Mouse (Mus musculus) heart, adult 2 months (tissue): ENCODE measurements at regions not wholly inside any gene's neighbourhood (a gene's known extent, or its start where the extent isn't known, plus 50 kb on each side); places are given as distances from the start of the nearest gene placed in this dataset.

ENCODE experiments used
- DNase-seq, 2 experiments: peaks; one replicate each; pipeline ENCODE4 v3.0.0; 2021
- H3K27ac ChIP-seq: fragments of 200-600 bp; 2 replicates; pipeline ENCODE4 v1.8.1; 2022
- H3K27me3 ChIP-seq: fragments of 200-500 bp; 2 replicates; pipeline ENCODE4 v1.6.1; 2012; ENCODE audit warnings: mild to moderate bottlenecking, low read length, inconsistent platforms, mixed read lengths; ENCODE audit not compliant: control insufficient read depth, insufficient read depth
- H3K36me3 ChIP-seq: fragments of 200-500 bp; 2 replicates; pipeline ENCODE4 v1.6.1; 2012; ENCODE audit warnings: low read length, inconsistent platforms; ENCODE audit not compliant: control insufficient read depth, insufficient read depth
- H3K4me1 ChIP-seq: fragments of 200-500 bp; 2 replicates; pipeline ENCODE4 v1.6.1; 2011; ENCODE audit warnings: low read length; ENCODE audit not compliant: control insufficient read depth, insufficient read depth
- H3K4me3 ChIP-seq: fragments of 200-600 bp; 2 replicates; pipeline ENCODE4 v1.8.1; 2022
- H3K79me2 ChIP-seq: fragments of 200-500 bp; replicated peaks from 2 replicates; pipeline ENCODE4 v1.6.1; 2012; ENCODE audit warnings: mild to moderate bottlenecking, inconsistent platforms, low read length, moderate library complexity, mixed read lengths; ENCODE audit not compliant: control insufficient read depth, insufficient read depth
- H3K9ac ChIP-seq: fragments of 200-500 bp; 2 replicates; pipeline ENCODE4 v1.6.1; 2012; ENCODE audit warnings: low read depth, mild to moderate bottlenecking, control low read depth, inconsistent platforms, low read length, mixed read lengths
- CTCF ChIP-seq: fragments of 200-600 bp; IDR thresholded peaks from 2 replicates; pipeline ENCODE4 v1.8.1; 2022; ENCODE audit warnings: antibody characterized with exemption, mild to moderate bottlenecking, moderate library complexity
- EP300 ChIP-seq: fragments of 200-500 bp; IDR thresholded peaks from 2 replicates; pipeline ENCODE4 v1.6.1; 2011; ENCODE audit warnings: low read depth, low read length, control low read depth; ENCODE audit not compliant: insufficient read depth
- POLR2A ChIP-seq: fragments of 200-500 bp; IDR thresholded peaks from 2 replicates; pipeline ENCODE4 v1.6.1; 2011; ENCODE audit warnings: mild to moderate bottlenecking, low read depth, low read length, control low read depth; ENCODE audit not compliant: insufficient read depth
- WGBS: fragments of 180-500 bp; shearing (Covaris S2); methylation state at CpG from one replicate; pipeline ENCODE4 v1.1.7; 2018; 5-methylcytosine and 5-hydroxymethylcytosine counted together
- intact Hi-C: fragments of 180-260 bp; cut with DNase I; formaldehyde crosslinking; loops from one replicate; pipeline ENCODE4 v1.15.1; 2025

DNA sequence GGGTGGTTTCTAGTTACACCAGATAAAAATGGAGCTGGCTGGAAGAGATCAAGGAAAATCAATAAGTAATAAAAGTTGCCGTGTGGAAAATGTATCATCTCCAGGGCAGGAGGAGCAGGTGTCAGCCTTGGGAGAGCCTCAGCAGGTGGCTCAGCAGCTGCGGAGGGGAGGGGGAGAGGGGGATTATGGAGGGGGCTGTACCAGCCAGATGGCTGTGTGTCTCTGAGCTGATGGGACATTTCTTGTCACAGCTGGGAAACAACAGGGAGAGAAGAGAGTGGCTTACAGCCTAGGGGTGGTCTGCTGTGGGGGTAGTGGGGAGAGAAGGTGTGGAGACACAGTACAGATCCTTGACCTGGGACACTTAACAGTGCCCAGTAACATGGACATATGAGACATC, 116.5 kb downstream of the Matn1 start:
- no peak for TF ChIP-seq POLR2A
- no peak for TF ChIP-seq EP300
- no peak for TF ChIP-seq CTCF
- Histone ChIP-seq H3K36me3 (no peaks in the 10 kb centered on the region), H3K27ac (no peak overlapping the region), H3K9ac (no peak overlapping the region), H3K4me3 (no peak overlapping the region), H3K4me1 (no peaks in the 10 kb centered on the region), H3K79me2 (no peaks in the 10 kb centered on the region), H3K27me3 (no peaks in the 10 kb centered on the region)
- DNase-seq, result no peak
- WGBS, result 31% methylated on average over 2 of the region's 2 CpGs
- intact Hi-C loops, result no loop called here

- no peak overlapping the region for H3K27ac ChIP-seq
- H3K9ac ChIP-seq, result no peak overlapping the region
- H3K4me1 ChIP-seq, result no peaks in the 10 kb centered on the region
- intact Hi-C loops, result no loop called here
- no peaks in the 10 kb centered on the region for H3K79me2 ChIP-seq
- no peak for TF ChIP-seq CTCF
- TF ChIP-seq EP300, result no peak
- TF ChIP-seq POLR2A, result no peak
- DNase-seq, result no peak
- H3K36me3 ChIP-seq, result no peaks in the 10 kb centered on the region
- H3K4me3 ChIP-seq, result no peak overlapping the region
- H3K27me3 ChIP-seq, result no peaks in the 10 kb centered on the region
- WGBS, result 61% methylated on average over 4 of the region's 4 CpGs
Measured at GRCm38 (mm10) chr4:131062592-131062991, 118.4 kb downstream of the Matn1 start.

DNA sequence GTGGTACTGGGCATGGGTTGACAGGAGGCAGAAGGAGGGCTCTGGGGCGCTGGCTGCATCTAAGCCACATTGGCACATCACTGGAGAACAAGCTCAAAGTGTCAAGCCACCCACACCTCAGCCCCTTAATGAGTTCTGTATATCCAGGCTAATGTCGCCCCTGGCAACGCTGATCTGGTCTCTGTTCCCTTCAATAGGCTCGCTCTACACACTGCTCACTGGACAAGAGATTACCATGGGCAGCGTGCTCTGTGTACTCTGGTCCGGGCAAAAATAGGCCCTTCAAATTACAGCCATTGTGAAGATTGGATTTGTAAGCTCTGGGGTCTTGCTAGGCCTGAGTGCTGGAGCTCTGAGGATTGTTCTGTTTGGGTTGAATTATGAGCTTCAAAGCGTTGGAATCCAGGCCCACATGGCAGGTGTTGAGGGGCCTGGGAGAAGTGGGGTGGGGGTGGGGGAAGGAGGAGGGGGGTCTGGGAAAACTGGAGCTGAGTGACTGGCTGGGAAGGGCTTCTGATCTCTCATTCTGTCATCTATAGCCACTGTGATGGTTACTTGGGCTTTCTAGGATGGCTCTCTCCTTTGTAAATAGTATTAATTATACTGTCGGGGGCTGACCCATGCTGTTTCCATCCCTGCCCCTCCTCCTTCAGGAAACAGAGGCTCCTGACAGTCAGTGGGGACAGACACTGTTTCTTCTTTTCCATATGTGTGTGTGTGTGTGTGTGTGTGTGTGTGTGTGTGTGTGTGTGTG, 122.2 kb downstream of the Matn1 start:
- H3K4me3 ChIP-seq, result no peak overlapping the region
- H3K36me3 ChIP-seq, result no peaks in the 10 kb centered on the region
- intact Hi-C loops, result no loop called here
- no peak overlapping the region for H3K27ac ChIP-seq
- H3K79me2 ChIP-seq, result no peaks in the 10 kb centered on the region
- TF ChIP-seq CTCF, result no peak
- TF ChIP-seq EP300, result no peak
- no peak for TF ChIP-seq POLR2A
- DNase-seq, result no peak
- WGBS, result 75% methylated on average over 8 of the region's 8 CpGs
- H3K27me3 ChIP-seq, result no peaks in the 10 kb centered on the region
- no peak overlapping the region for H3K9ac ChIP-seq
- H3K4me1 ChIP-seq, result no peaks in the 10 kb centered on the region

DNA sequence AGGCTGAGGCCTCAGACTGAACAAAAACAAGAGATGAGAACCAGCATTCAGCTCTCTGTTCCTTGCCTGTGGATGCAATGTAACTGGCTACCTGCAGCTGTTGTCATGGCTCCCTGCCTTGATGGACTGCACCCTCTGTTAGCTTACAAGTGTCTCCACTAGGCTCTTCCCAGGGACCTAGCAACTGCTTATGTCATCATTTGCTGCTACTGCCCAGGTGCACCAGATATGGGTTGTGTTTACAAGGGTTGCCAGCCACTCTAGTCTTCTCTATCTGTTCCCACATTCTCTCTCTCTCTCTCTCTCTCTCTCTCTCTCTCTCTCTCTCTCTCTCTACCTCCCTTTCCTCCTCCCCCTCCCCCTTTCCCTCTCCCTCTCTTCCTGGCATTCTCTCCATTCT, 126.4 kb downstream of the Matn1 start:
- Histone ChIP-seq H3K9ac (no peak overlapping the region), H3K4me3 (no peak overlapping the region), H3K79me2 (no peaks in the 10 kb centered on the region), H3K27ac (no peak overlapping the region), H3K27me3 (no peaks in the 10 kb centered on the region), H3K4me1 (no peaks in the 10 kb centered on the region), H3K36me3 (no peaks in the 10 kb centered on the region)
- TF ChIP-seq EP300 (no peak), POLR2A (no peak), CTCF (no peak)
- intact Hi-C loops, result no loop called here
- DNase-seq, result no peak

DNA sequence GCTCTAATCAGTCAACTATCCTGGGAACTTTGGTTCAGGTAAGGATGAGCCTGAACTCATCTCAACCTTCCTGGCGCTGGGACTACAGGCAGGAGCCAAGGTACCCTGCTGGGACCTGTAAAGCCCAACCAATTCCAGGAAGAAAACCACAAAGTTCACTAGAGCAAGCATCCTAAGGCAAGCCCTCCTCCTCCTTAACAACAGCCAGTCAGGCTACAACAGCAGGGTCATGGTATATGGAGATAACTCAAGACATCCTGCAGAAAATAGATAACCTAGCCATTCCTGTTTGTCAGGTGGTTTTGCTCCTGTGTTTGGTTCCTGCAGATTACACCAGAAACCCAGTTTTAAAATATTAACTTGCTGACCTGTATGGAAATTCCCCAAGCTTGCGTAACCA, 128.4 kb downstream of the Matn1 start:
- H3K79me2 ChIP-seq, result no peaks in the 10 kb centered on the region
- intact Hi-C loops, result no loop called here
- WGBS, result 80% methylated on average over 2 of the region's 2 CpGs
- no peak overlapping the region for H3K9ac ChIP-seq
- DNase-seq, result no peak
- no peak overlapping the region for H3K27ac ChIP-seq
- no peaks in the 10 kb centered on the region for H3K27me3 ChIP-seq
- H3K4me3 ChIP-seq, result no peak overlapping the region
- H3K4me1 ChIP-seq, result no peaks in the 10 kb centered on the region
- TF ChIP-seq POLR2A, result no peak
- no peak for TF ChIP-seq CTCF
- no peaks in the 10 kb centered on the region for H3K36me3 ChIP-seq

GRCm38 (mm10) chr4:131073420-131073819, 129.2 kb downstream of the Matn1 start:
- no peak overlapping the region for H3K27ac ChIP-seq
- TF ChIP-seq EP300 (no peak), CTCF (no peak), POLR2A (no peak)
- no peaks in the 10 kb centered on the region for H3K27me3 ChIP-seq
- H3K36me3 ChIP-seq, result no peaks in the 10 kb centered on the region
- intact Hi-C loops, result no loop called here
- no peaks in the 10 kb centered on the region for H3K79me2 ChIP-seq
- no peak for DNase-seq
- no peaks in the 10 kb centered on the region for H3K4me1 ChIP-seq
- WGBS, result 43% methylated on average over 8 of the region's 8 CpGs
- H3K9ac ChIP-seq, result no peak overlapping the region
- H3K4me3 ChIP-seq, result no peak overlapping the region
